Comparison of ENCODE assay signal across 10 mouse cellular contexts in the genomic region with DNA sequence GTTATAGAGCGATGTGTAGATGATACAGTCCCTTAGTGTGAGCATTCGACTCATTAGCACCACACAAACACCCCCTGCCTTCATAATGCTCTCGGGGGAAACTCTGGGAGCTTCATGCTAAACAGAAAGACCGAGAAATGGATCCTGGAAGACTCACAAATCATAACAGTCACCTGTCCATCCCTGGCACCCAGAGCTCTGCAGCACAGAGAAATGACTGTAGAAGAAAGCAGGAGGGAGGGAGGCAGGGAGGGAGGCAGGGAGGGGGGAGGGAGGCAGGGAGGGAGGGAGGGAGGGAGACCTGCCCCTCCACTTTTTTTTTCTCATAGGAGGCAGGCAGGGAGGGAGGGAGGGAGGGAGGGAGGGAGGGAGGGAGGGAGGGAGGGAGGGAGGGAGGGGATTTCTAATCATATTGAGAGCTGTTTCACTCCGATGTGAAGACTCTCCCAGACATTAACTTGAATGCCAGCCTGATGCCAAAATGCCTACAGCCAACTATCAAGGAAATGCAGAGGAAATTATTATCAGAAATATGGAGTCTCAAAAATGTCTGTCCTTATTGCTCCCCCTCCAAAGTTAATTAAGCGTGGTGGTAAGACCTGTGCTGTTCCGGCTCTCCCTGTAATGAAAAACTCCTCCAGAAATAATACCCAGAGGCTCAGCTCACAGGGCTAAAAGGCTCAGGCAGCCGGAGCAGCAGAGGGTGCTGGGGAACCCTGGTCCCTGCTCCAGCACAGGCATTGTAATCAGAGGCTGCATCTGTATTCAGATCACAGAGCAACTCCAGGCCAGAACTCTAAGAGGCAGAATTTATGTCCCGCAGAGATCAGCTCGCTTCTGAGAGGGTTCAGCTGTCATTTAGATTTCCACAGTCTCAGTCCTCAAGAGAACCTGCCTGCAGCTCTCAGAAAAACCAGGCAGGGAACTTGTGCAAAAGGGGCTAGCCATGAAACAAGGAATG. TPM values are rescaled to one million over a fixed set of nuclear protein-coding genes. Genes with fewer than 3 reads are reported as not detected.
DNase-seq lines count a peak whose midpoint lies in the region; ATAC-seq and TF ChIP-seq lines count a peak whose summit lies in the region.
"Had no signal": no experiment of that assay in that cellular context is flagged by ENCODE, and none has a peak within 500 bp of the region (broad histone marks: within the 10 kb centered on the region; RNA-seq: fewer than 3 reads in every experiment).

No protein-coding gene starts in this region.

- TF ChIP-seq EP300 in liver, postnatal 0 days (IDR thresholded peaks at IDR 0.05; ENCODE audit: low read depth): no peak

- no peak for TF ChIP-seq CTCF in kidney, adult 2 months (conservative IDR thresholded peaks at IDR 0.05; ENCODE audit: insufficient read depth, insufficient read length, low read depth, low read length)
- no peak for TF ChIP-seq CTCF in liver, postnatal 0 days (IDR thresholded peaks at IDR 0.05; ENCODE audit: low read depth)

- DNase-seq in cerebellum, postnatal 14 days: peak; percentile 34 to 47
- no peak for DNase-seq in forebrain, embryonic 10.5 days (ENCODE audit: extremely low spot score, low spot score)
- DNase-seq in kidney, adult 2 months: peak; percentile 31
- DNase-seq in liver, postnatal 0 days: no peak
- no peak for DNase-seq in layer of hippocampus, postnatal 14 days (ENCODE audit: low spot score in 2 of 2)
- DNase-seq in right cerebral cortex, postnatal 36 days (ENCODE audit: low spot score in 2 of 2): no peak
- DNase-seq: thymus, postnatal 4 days had no signal

- no peaks in the 10 kb centered on the region for H3K36me3 ChIP-seq in forebrain, embryonic 10.5 days (replicated peaks)
- no peaks in the 10 kb centered on the region for H3K36me3 ChIP-seq in kidney, adult 2 months (ENCODE audit: control insufficient read depth, insufficient read depth, low read length)
- H3K36me3 ChIP-seq in midbrain, embryonic 16.5 days (ENCODE audit: control insufficient read depth, insufficient read depth, low read length): no peaks in the 10 kb centered on the region
- H3K36me3 ChIP-seq in liver, postnatal 0 days (replicated peaks; ENCODE audit: insufficient read depth, low read length): no peaks in the 10 kb centered on the region

- no peaks in the 10 kb centered on the region for H3K9me3 ChIP-seq in forebrain, embryonic 10.5 days
- H3K9me3 ChIP-seq in midbrain, embryonic 16.5 days (replicated peaks; ENCODE audit: control insufficient read depth, low read length, poor library complexity, severe bottlenecking): no peaks in the 10 kb centered on the region
- H3K9me3 ChIP-seq in liver, postnatal 0 days (ENCODE audit: low read length): no peaks in the 10 kb centered on the region

- peaks cover 32% of the 10 kb centered on the region for H3K4me1 ChIP-seq in forebrain, embryonic 10.5 days
- peaks cover 2% of the 10 kb centered on the region; the same call in 1 of the 2 replicates for H3K4me1 ChIP-seq in kidney, adult 2 months (ENCODE audit: control insufficient read depth, insufficient read depth, low read length)
- peaks cover 21% of the 10 kb centered on the region for H3K4me1 ChIP-seq in midbrain, embryonic 16.5 days (ENCODE audit: control insufficient read depth, insufficient read depth, low read length)
- no peaks in the 10 kb centered on the region for H3K4me1 ChIP-seq in liver, postnatal 0 days (ENCODE audit: insufficient read depth)

- ATAC-seq in midbrain, embryonic 16.5 days: peak; percentile 91
- no peak for ATAC-seq in liver, postnatal 0 days
- ATAC-seq: Patski had no signal

- TF ChIP-seq POLR2A in kidney, adult 2 months (IDR thresholded peaks at IDR 0.05; ENCODE audit: low read depth, low read length): no peak

- peak overlapping the region; percentile 44; the same call in 1 of the 2 replicates for H3K27ac ChIP-seq in forebrain, embryonic 10.5 days
- H3K27ac ChIP-seq in kidney, adult 2 months (ENCODE audit: insufficient read depth, low read depth, low read length): peak overlapping the region; percentile 77
- H3K27ac ChIP-seq in midbrain, embryonic 16.5 days (ENCODE audit: low read length): peak overlapping the region; percentile 79
- no peak overlapping the region for H3K27ac ChIP-seq in liver, postnatal 0 days (ENCODE audit: low read depth)

- no peaks in the 10 kb centered on the region for H3K27me3 ChIP-seq in forebrain, embryonic 10.5 days (ENCODE audit: poor library complexity, severe bottlenecking)
- no peaks in the 10 kb centered on the region for H3K27me3 ChIP-seq in kidney, adult 2 months (replicated peaks; ENCODE audit: control insufficient read depth, insufficient read depth, low read length)
- no peaks in the 10 kb centered on the region for H3K27me3 ChIP-seq in midbrain, embryonic 16.5 days (ENCODE audit: control insufficient read depth, insufficient read depth, low read depth, low read length)
- H3K27me3 ChIP-seq in liver, postnatal 0 days (ENCODE audit: insufficient read depth, low read length): no peaks in the 10 kb centered on the region

- WGBS in forebrain, embryonic 10.5 days: 43% methylated on average over 10 of the region's 10 CpGs
- 26% methylated on average over 10 of the region's 10 CpGs for WGBS in kidney, adult 2 months
- whole genome bisulfite sequencing in midbrain, embryonic 16.5 days: 12% methylated on average over 10 of the region's 10 CpGs
- WGBS in liver, postnatal 0 days (ENCODE audit: insufficient replicate concordance): 54% methylated on average over 10 of the region's 10 CpGs

- peak overlapping the region; percentile 22; the same call in 1 of the 2 replicates for H3K9ac ChIP-seq in midbrain, embryonic 16.5 days (ENCODE audit: low read depth, low read length)
- H3K9ac ChIP-seq in liver, postnatal 0 days (replicated peaks): no peak overlapping the region

- H3K4me3 ChIP-seq in forebrain, embryonic 10.5 days: no peak overlapping the region
- no peak overlapping the region for H3K4me3 ChIP-seq in kidney, adult 2 months (ENCODE audit: insufficient read depth, low read depth, low read length)
- H3K4me3 ChIP-seq in midbrain, embryonic 16.5 days (ENCODE audit: low read depth, low read length): no peak overlapping the region
- H3K4me3 ChIP-seq in liver, postnatal 0 days (ENCODE audit: low read depth, low read length): no peak overlapping the region
- H3K4me3 ChIP-seq: megakaryocyte, embryonic 14.5 days had no signal

- peak overlapping the region; percentile 27; the same call in 1 of the 2 replicates for H3K4me2 ChIP-seq in midbrain, embryonic 16.5 days (ENCODE audit: low read length)
- H3K4me2 ChIP-seq in liver, postnatal 0 days (ENCODE audit: low read depth, low read length): no peak overlapping the region

RNA-seq across cellular contexts. Expression of gene Hrh2, which starts 19.9 kb away (rescaled TPM):
- polyA plus RNA-seq in forebrain, embryonic 10.5 days (2016; fragmentation: Nextera tagmentation; extraction: Ambion mirVana): 0.06 TPM in 1 of 2 replicates, not detected in the other
- polyA plus RNA-seq in kidney, adult 2 months (2012; rRNA removed): 0.50 and 0.53 TPM in 2 replicates
- polyA plus RNA-seq in midbrain, embryonic 16.5 days (2015; fragmentation: Nextera tagmentation; extraction: Ambion mirVana): 1.1 and 1.2 TPM in 2 replicates
- 0.24 and 0.26 TPM in 2 replicates for polyA plus RNA-seq in liver, postnatal 0 days (2015; fragmentation: Nextera tagmentation; extraction: Ambion mirVana)
- 1 to 10 TPM; 4.8 to 5.7 TPM for total RNA-seq in layer of hippocampus, postnatal 14 days (2021)
- polyA plus RNA-seq: Patski had no signal

Comparison
In these comparisons a context has a peak if more than half of its experiments do, and no peak if none do; other contexts are left out.
1. DNase-seq: peak in cerebellum, postnatal 14 days (2 of 2) and kidney, adult 2 months (single experiment); none in forebrain, embryonic 10.5 days (single experiment), liver, postnatal 0 days (single experiment), layer of hippocampus, postnatal 14 days (0 of 2) and right cerebral cortex, postnatal 36 days (0 of 2).